Mouse (Mus musculus): Measurements from ENCODE around the gene Camk2n2.

DNA sequence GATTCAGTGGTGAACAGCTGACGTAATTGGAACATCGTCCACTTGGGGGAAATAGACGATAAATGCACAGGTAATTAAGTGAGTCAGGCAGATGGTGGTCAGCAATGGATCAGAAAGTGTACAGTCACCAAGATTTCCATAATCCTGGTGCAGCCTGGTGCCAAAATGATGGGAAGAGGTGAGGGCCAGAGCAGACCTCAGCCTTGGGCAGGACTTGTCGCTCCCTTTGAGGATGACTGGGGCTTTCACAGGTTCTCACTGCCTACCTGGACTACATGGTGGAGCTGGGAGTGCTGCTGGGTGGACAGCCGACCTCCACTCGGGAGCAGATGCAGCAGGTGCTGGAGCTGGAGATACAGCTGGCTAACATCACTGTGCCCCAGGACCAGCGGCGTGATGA, 16.3 kb upstream of the Camk2n2 start:
- TF ChIP-seq TAL1 (IDR thresholded peaks at IDR 0.05; ENCODE audit: low read length) = no peak
- TF ChIP-seq GATA1 (IDR thresholded peaks at IDR 0.05; ENCODE audit: low read length) = no peak
